Mouse (Mus musculus) midbrain, embryonic 10.5 days (tissue): ENCODE results near the gene Kif17. TPM values are rescaled to one million over a fixed set of nuclear protein-coding genes. Genes with fewer than 3 reads are reported as not detected.

Experiments
- DNase-seq: peaks from one replicate; pipeline ENCODE4 v3.0.0-alpha.2; 2017; ENCODE audit warnings: low spot score
- H3K27ac ChIP-seq: fragments of 300-500 bp; sonication (generic); replicated peaks from 2 replicates; pipeline ENCODE4 v1.5.1; 2016; ENCODE audit warnings: mild to moderate bottlenecking
- H3K27me3 ChIP-seq: fragments of 300-500 bp; sonication (generic); 2 replicates; pipeline ENCODE4 v1.6.1; 2016; ENCODE audit warnings: low read depth, mild to moderate bottlenecking; ENCODE audit not compliant: poor library complexity, severe bottlenecking
- H3K36me3 ChIP-seq: fragments of 300-500 bp; sonication (generic); 2 replicates; pipeline ENCODE4 v1.6.1; 2016; ENCODE audit warnings: mild to moderate bottlenecking, moderate library complexity
- H3K4me1 ChIP-seq: fragments of 300-500 bp; sonication (generic); 2 replicates; pipeline ENCODE4 v1.6.1; 2016
- H3K4me3 ChIP-seq: fragments of 300-500 bp; sonication (generic); 2 replicates; pipeline ENCODE4 v1.5.1; 2016; ENCODE audit warnings: mild to moderate bottlenecking, moderate library complexity
- H3K9me3 ChIP-seq: fragments of 300-500 bp; sonication (generic); replicated peaks from 2 replicates; pipeline ENCODE4 v1.6.1; 2016; ENCODE audit warnings: mild to moderate bottlenecking
- WGBS: fragments of 180-500 bp; shearing (Covaris S2); methylation state at CpG from one replicate; pipeline ENCODE4 v1.1.7; 2016; 5-methylcytosine and 5-hydroxymethylcytosine counted together
- polyA plus RNA-seq: library from polyadenylated mRNA; unstranded; fragments of >200 nt; fragmentation: Nextera tagmentation; extraction: Ambion mirVana; gene quantifications from 2 replicates; pipeline ENCODE4 v1.2.1, GENCODE M21; 2016

The Kif17 gene
- polyA plus RNA-seq, 1 experiment from 2014 or later: 0.53 TPM

DNA sequence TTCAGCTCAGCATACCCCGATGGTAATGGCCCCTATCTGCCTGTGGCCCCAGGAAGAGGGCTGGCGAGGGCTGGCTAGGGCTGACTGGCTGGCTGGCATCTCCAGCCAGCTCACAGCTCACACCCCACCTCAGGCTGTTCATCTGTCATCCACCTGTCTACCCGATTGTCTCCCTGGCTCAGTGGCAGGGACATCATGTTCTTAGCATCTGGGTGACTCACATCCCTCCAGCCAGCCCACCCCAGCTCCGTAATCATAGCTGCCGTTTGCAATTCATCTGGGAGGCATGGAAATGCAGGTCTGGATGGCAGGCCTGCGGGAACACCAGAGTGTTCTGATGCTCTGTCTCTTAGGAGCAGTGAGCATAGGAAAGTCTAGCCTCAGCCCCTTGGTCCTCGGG, 28.1 kb downstream of the Kif17 start:
- 84% methylated on average over 7 of the region's 7 CpGs for WGBS
- Histone ChIP-seq H3K27me3 (no peaks in the 10 kb centered on the region), H3K9me3 (no peaks in the 10 kb centered on the region), H3K36me3 (no peaks in the 10 kb centered on the region), H3K4me3 (no peak overlapping the region), H3K27ac (no peak overlapping the region), H3K4me1 (no peaks in the 10 kb centered on the region)
- no peak for DNase-seq

DNA sequence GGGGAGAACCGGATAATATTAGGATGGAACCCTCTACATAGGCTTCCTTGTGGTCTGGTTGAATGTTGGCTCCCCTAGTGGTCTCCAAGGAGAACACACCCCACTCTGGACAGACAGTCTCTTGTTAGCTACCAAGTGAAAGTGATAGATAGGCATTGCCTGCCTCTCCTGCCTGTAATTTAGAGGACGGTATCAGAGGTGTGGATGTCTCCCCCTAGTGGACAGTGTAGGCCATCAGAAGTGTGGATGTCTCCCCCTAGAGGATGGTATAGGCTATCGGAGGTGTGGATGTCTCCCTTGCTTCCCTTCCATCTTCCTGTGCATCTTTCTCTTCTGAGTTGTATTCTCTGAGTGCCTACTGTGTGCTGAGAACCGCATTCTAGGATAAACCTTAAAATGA, 32.6 kb downstream of the Kif17 start:
- no peak overlapping the region for H3K4me3 ChIP-seq
- no peaks in the 10 kb centered on the region for H3K27me3 ChIP-seq
- 22% methylated on average over 4 of the region's 4 CpGs for WGBS
- peak; percentile 67 for DNase-seq
- H3K9me3 ChIP-seq: no peaks in the 10 kb centered on the region; the same call in 1 of the 2 replicates
- no peaks in the 10 kb centered on the region for H3K4me1 ChIP-seq
- no peaks in the 10 kb centered on the region for H3K36me3 ChIP-seq
- no peak overlapping the region for H3K27ac ChIP-seq

DNA sequence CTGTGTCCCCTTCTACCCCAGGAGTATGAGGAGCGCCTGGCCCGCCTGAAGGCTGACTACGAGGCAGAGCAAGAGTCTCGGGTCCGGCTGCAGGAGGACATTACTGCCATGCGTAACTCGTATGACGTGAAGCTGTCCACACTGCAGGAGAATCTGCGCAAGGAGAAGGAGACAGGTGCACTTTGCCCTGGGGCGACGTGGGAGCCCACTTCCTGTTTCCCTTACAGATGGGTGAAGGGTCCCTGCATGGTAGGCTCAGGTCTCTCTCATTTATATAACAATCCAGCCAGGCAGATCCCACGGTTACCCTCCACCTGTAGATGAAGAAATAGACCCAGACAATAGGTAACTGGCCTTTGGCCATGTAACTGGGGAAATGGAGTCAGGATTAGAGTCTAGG, 36.2 kb downstream of the Kif17 start:
- no peak overlapping the region for H3K27ac ChIP-seq
- no peak for DNase-seq
- no peak overlapping the region for H3K4me3 ChIP-seq
- no peaks in the 10 kb centered on the region for H3K36me3 ChIP-seq
- no peaks in the 10 kb centered on the region for H3K27me3 ChIP-seq
- no peaks in the 10 kb centered on the region for H3K4me1 ChIP-seq
- 91% methylated on average over 12 of the region's 12 CpGs for WGBS
- H3K9me3 ChIP-seq: no peaks in the 10 kb centered on the region; the same call in 1 of the 2 replicates

DNA sequence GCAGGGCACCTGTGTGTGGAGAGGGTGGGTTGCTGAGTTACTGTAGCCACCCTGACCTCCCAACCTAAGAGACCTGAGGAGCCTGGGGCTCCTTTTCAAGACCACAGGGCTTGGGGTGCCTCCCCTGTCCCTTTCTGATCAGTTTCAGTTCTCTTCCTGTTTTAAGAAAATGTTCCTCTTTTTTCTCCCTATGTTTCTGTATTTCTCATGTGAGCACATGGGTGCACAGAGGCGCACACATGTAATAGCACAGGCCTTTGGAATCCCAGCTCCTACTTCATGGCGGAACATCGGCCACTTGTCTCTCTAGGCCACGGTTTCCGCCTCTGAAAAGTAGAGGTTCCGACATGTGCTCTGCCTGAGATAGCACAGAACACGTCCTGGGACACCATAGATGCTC, 38.5 kb downstream of the Kif17 start:
- Histone ChIP-seq H3K4me1 (0 out of 2 replicates have a peak, but pooled peaks cover under 1% of the 10 kb centered on the region), H3K9me3 (no peaks in the 10 kb centered on the region; the same call in 1 of the 2 replicates), H3K27ac (no peak overlapping the region), H3K4me3 (no peak overlapping the region), H3K36me3 (no peaks in the 10 kb centered on the region), H3K27me3 (no peaks in the 10 kb centered on the region)
- no peak for DNase-seq
- 90% methylated on average over 7 of the region's 7 CpGs for WGBS

DNA sequence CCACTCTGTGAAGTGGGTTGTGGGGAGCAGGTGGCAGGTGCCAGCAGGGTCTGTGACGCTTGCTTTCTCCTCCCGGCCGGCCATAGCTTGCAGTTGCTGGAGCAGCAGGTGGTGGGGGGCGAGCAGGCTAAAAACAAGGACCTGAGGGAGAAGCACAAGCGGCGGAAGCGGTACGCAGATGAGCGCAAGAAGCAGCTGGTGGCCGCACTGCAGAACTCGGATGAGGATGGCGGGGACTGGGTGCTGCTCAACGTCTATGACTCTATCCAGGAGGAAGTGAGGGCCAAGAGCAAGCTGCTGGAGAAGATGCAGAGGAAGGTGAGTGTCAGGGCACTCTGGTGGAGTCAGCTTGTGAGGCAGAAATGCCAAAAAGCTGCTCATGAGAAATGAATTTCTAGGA, 41.8 kb downstream of the Kif17 start:
- Histone ChIP-seq H3K27ac (no peak overlapping the region), H3K36me3 (no peaks in the 10 kb centered on the region), H3K9me3 (no peaks in the 10 kb centered on the region), H3K4me1 (0 out of 2 replicates have a peak, but pooled peaks cover 3% of the 10 kb centered on the region), H3K4me3 (no peak overlapping the region), H3K27me3 (no peaks in the 10 kb centered on the region)
- no peak for DNase-seq
- WGBS: 93% methylated on average over 13 of the region's 13 CpGs

GRCm38 (mm10) chr4:138293261-138293948, 43.2 kb downstream of the Kif17 start:
- no peaks in the 10 kb centered on the region for H3K27me3 ChIP-seq
- H3K27ac ChIP-seq: no peak overlapping the region
- 0 out of 2 replicates have a peak, but pooled peaks cover 3% of the 10 kb centered on the region for H3K4me1 ChIP-seq
- no peaks in the 10 kb centered on the region for H3K9me3 ChIP-seq
- DNase-seq: no peak
- no peak overlapping the region for H3K4me3 ChIP-seq
- no peaks in the 10 kb centered on the region for H3K36me3 ChIP-seq
- 88% methylated on average over 18 of the region's 18 CpGs for WGBS

DNA sequence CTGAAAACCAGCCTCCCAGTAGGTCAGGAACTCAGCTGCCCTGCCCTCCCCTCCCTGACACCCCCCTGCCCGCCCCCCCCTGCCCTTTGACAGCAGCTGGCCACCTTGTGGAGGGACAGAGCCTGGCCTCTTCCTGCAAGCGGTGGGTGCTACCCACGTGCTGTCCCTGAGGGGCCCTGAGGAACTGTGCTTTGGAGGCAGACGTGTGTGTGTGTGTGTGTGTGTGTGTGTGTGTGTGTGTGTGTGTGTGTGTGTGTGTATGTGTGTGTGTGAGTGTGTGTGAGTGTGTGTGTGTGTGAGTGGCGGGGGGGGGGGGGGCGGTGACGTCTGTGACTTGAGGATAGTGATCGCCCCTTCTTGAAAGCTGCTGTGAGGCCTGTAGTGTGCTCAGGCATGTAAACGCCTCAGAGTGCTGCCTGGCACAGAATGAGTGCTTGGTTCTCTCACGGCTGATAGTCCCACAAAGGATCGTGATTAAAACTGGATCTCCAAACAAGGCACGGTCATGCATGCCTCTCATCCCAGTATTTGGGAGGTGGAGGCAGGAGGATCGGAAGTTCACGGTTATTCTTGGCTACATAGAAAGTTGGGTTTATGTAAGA, 43.8 kb downstream of the Kif17 start:
- DNase-seq: no peak
- Histone ChIP-seq H3K9me3 (no peaks in the 10 kb centered on the region), H3K36me3 (no peaks in the 10 kb centered on the region), H3K27ac (no peak overlapping the region), H3K4me3 (no peak overlapping the region), H3K4me1 (0 out of 2 replicates have a peak, but pooled peaks cover 3% of the 10 kb centered on the region), H3K27me3 (no peaks in the 10 kb centered on the region)
- 84% methylated on average over 11 of the region's 14 CpGs for WGBS

DNA sequence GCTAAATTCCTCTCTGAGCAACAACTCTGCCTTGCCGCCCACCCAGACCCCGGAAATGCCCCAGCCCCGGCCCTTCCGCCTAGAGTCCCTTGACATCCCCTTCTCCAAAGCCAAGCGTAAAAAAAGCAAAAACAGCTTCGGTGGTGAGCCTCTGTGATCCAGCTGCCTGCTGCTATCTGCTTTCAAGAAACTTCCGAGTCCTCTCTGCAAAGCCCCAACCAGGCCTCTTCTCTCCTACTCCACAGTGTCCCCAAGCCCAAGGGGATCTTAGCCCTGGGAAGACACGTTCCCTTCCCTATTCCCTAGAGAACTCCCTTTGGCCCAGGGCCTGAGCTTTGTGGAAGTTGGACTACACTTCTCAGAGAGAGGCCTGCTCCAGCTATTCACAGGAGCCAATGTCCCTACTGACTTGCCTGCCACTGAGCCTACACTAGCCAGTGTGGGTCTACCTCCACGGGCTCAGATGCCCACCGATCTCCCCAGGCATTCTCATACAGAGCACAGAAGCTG, 51.1 kb downstream of the Kif17 start:
- Histone ChIP-seq H3K4me3 (no peak overlapping the region), H3K4me1 (peaks cover 32% of the 10 kb centered on the region), H3K27ac (no peak overlapping the region), H3K36me3 (peaks cover under 1% of the 10 kb centered on the region; the same call in 1 of the 2 replicates), H3K9me3 (no peaks in the 10 kb centered on the region), H3K27me3 (no peaks in the 10 kb centered on the region)
- 87% methylated on average over 10 of the region's 10 CpGs for WGBS
- DNase-seq: no peak

GRCm38 (mm10) chr4:138303011-138303410, 52.8 kb downstream of the Kif17 start:
- H3K36me3 ChIP-seq: peaks cover 17% of the 10 kb centered on the region
- H3K27me3 ChIP-seq: no peaks in the 10 kb centered on the region
- H3K4me3 ChIP-seq: peak overlapping the region; percentile 99
- H3K4me1 ChIP-seq: peaks cover 32% of the 10 kb centered on the region
- H3K9me3 ChIP-seq: no peaks in the 10 kb centered on the region
- no peak overlapping the region; the same call in 1 of the 2 replicates for H3K27ac ChIP-seq
- DNase-seq: no peak
- 92% methylated on average over 3 of the region's 3 CpGs for WGBS

GRCm38 (mm10) chr4:138303742-138304141, 53.5 kb downstream of the Kif17 start:
- DNase-seq: no peak
- peaks cover 24% of the 10 kb centered on the region for H3K36me3 ChIP-seq
- peaks cover 32% of the 10 kb centered on the region for H3K4me1 ChIP-seq
- H3K27ac ChIP-seq: peak overlapping the region; percentile 94
- H3K4me3 ChIP-seq: peak overlapping the region; percentile 99
- H3K27me3 ChIP-seq: no peaks in the 10 kb centered on the region
- WGBS: 22% methylated on average over 18 of the region's 18 CpGs
- no peaks in the 10 kb centered on the region for H3K9me3 ChIP-seq

DNA sequence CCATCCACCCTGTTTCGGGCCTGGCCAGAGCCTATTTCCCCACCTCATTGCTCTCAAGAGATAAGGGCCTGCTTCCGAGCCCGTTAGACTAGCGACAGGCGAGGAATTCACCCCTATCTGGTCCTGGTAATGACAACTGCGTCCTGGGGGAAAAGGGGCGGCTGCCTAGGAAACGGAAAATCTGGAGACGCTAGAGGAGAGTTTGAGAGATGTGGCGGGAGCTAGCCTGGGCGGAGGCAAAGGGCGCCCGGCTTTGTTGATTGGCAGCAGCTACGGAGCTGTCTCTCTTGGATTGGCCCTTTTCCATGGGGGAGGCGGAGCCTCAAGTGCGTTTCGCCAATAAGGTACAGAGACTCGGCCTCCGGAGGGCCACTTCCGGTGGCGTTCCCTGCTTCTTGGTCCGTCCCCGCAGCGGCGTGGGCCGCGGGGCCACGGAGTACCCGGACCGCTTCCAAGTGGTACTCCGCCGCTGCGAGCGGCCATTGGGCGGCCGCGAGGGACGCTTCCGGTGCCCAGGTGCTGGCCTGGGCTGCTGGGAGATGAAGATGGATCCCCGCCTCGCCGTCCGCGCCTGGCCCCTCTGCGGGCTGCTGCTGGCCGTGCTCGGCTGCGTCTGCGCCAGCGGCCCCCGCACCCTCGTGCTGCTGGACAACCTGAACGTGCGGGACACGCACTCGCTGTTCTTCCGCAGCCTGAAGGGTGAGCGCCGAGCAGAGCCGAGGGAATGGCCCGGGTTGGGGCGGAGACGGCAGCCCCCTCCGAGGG, 54.3 kb downstream of the Kif17 start, which contains the start of gene Ddost:
Ddost (plus strand) TSS at position 391 of the 765 bp plus-strand sequence.
- WGBS: under 1% methylated on average over 64 of the region's 64 CpGs

DNA sequence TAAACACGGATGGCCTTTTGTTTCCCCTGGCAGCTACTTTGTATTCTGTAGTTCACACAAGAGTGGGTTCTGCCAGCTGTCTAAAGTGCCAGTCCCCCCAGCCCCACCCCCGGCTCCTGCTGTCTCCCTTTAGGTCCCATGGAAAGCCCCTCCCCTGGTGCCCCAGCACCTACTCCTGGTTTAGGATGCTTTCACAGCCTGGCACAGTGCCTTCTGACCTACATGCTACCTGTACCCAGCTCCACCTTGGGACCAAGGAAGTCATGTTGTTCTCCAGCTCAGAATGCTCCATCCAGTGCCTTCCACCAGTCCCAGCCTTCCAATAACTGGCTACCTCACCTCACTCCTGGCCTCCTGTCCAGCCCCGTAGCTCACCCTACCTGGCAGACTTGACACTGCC, 56.8 kb downstream of the Kif17 start:
- Histone ChIP-seq H3K4me1 (peaks cover 32% of the 10 kb centered on the region), H3K27me3 (no peaks in the 10 kb centered on the region), H3K4me3 (no peak overlapping the region), H3K27ac (no peak overlapping the region), H3K9me3 (no peaks in the 10 kb centered on the region), H3K36me3 (peaks cover 57% of the 10 kb centered on the region)
- WGBS: 89% methylated on average over 3 of the region's 3 CpGs
- no peak for DNase-seq

More for the DNA sequence above, 54.3 kb downstream of the Kif17 start, which contains the start of gene Ddost:
- peak within 1 kb of the TSS; percentile 99 for H3K4me3 ChIP-seq
- peaks cover 32% of the 10 kb centered on the region for H3K36me3 ChIP-seq
- no peaks in the 10 kb centered on the region for H3K9me3 ChIP-seq
- H3K4me1 ChIP-seq: peaks cover 32% of the 10 kb centered on the region
- DNase-seq: peak; percentile 98
- H3K27me3 ChIP-seq: no peaks in the 10 kb centered on the region
- H3K27ac ChIP-seq: peak within 1 kb of the TSS; percentile 94
